Mouse (Mus musculus) forebrain, embryonic 13.5 days (tissue): ENCODE measurements around the gene Ppp1r16b. TPM values are rescaled to one million over a fixed set of nuclear protein-coding genes. Genes with fewer than 3 reads are reported as not detected.
A peak's percentile ranks its signal among the peaks of the same experiment; 100 is the strongest.

Experiments
- ATAC-seq: fragments of 200-750 bp; cut with Nextera tagmentation; 2 replicates; pipeline ENCODE4 v1.8.0; 2017
- H3K27ac ChIP-seq: fragments of 300-500 bp; sonication (generic); 2 replicates; pipeline ENCODE4 v1.5.1; 2015; ENCODE audit warnings: inconsistent platforms, mild to moderate bottlenecking, moderate library complexity
- H3K27me3 ChIP-seq: fragments of 300-500 bp; sonication (generic); 2 replicates; pipeline ENCODE4 v1.6.1; 2015; ENCODE audit warnings: mild to moderate bottlenecking, inconsistent platforms
- H3K36me3 ChIP-seq: fragments of 300-500 bp; sonication (generic); 2 replicates; pipeline ENCODE4 v1.6.1; 2015; ENCODE audit warnings: mild to moderate bottlenecking, inconsistent platforms; ENCODE audit not compliant: poor library complexity, severe bottlenecking
- H3K4me1 ChIP-seq: fragments of 300-500 bp; sonication (generic); 2 replicates; pipeline ENCODE4 v1.6.1; 2015; ENCODE audit warnings: inconsistent platforms
- H3K4me2 ChIP-seq: fragments of 300-500 bp; sonication (generic); 2 replicates; pipeline ENCODE4 v1.6.1; 2015; ENCODE audit warnings: inconsistent platforms, mild to moderate bottlenecking, moderate library complexity
- H3K4me3 ChIP-seq: fragments of 300-500 bp; sonication (generic); 2 replicates; pipeline ENCODE4 v1.5.1; 2015; ENCODE audit warnings: mild to moderate bottlenecking, inconsistent platforms
- H3K9ac ChIP-seq: fragments of 300-500 bp; sonication (generic); 2 replicates; pipeline ENCODE4 v1.6.1; 2015; ENCODE audit warnings: mild to moderate bottlenecking, inconsistent platforms
- H3K9me3 ChIP-seq: fragments of 300-500 bp; sonication (generic); replicated peaks from 2 replicates; pipeline ENCODE4 v1.6.1; 2016; ENCODE audit warnings: inconsistent platforms
- WGBS: fragments of 180-500 bp; shearing (Covaris S2); methylation state at CpG from one replicate; pipeline ENCODE4 v1.1.7; 2015; 5-methylcytosine and 5-hydroxymethylcytosine counted together
- polyA plus RNA-seq: library from polyadenylated mRNA; unstranded; fragments of >200 nt; fragmentation: Nextera tagmentation; extraction: Ambion mirVana; gene quantifications from 2 replicates; pipeline ENCODE4 v1.2.1, GENCODE M21; 2015

The Ppp1r16b gene
- polyA plus RNA-seq = 7.8 and 8.4 TPM in 2 replicates

DNA sequence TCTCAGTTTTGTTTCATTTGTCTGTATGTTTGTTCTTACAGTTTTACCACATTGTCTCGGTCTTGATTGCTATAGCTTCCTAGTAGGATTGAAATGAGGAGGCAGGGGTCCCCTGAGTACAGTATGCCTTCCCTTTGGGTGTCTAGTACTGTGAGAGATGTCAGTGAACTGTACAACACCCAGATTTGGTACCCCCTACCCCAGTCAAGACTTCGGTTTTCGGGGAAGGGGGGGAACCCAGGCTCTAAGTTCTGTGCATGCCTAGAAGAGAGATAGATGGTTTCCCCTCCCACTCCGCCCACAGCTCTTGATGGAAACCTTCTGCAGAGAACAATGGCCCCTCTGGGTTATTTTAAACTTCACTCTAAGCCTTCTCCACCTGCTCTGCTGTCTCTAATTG lies at the start of gene Ppp1r16b:
Ppp1r16b (plus strand) TSS at position 301 of the 400 bp plus-strand sequence.
- Histone ChIP-seq H3K4me2 (no peak within 1 kb of the TSS), H3K4me1 (peaks cover 26% of the 10 kb centered on the region), H3K27me3 (peaks cover 45% of the 10 kb centered on the region), H3K36me3 (no peaks in the 10 kb centered on the region), H3K9ac (no peak within 1 kb of the TSS), H3K9me3 (no peaks in the 10 kb centered on the region), H3K27ac (no peak within 1 kb of the TSS), H3K4me3 (no peak within 1 kb of the TSS)
- ATAC-seq = no peak
- WGBS = 72% methylated on average over 4 of the region's 4 CpGs

GRCm38 (mm10) chr2:158615702-158616101 lies 49.5 kb upstream of the Ppp1r16b start:
- peaks cover 36% of the 10 kb centered on the region for H3K4me1 ChIP-seq
- H3K27ac ChIP-seq = peak overlapping the region; percentile 55
- no peaks in the 10 kb centered on the region for H3K9me3 ChIP-seq
- H3K4me2 ChIP-seq = peak overlapping the region; percentile 64
- ATAC-seq = no peak
- 2% methylated on average over 13 of the region's 13 CpGs for WGBS
- peaks cover 7% of the 10 kb centered on the region; the same call in 1 of the 2 replicates for H3K36me3 ChIP-seq
- H3K9ac ChIP-seq = peak overlapping the region; percentile 85
- H3K4me3 ChIP-seq = peak overlapping the region; percentile 54
- H3K27me3 ChIP-seq = peaks cover 94% of the 10 kb centered on the region

- peaks cover 7% of the 10 kb centered on the region; the same call in 1 of the 2 replicates for H3K36me3 ChIP-seq
Observed at GRCm38 (mm10) chr2:158616296-158616695, 48.9 kb upstream of the Ppp1r16b start.

DNA sequence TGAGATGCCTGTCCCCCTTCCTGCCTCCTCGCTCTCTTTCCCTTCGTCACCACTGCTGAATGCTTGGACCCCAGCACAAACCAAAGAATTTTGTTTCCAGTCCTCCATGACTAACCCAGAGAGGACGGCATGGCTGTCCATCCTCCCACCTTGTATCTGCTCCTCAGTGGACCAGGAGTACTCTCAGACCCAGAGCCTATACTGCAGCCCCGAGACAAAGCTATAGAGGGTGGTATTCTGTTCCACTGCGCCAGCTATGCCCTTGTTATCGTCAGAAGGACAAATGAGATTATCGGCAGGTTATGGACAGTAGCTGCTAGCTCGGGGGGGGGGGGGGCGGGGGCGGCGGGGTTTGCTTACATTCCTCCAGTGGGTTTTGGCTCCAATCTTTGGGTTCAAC lies 48.4 kb upstream of the Ppp1r16b start:
- peaks cover 7% of the 10 kb centered on the region; the same call in 1 of the 2 replicates for H3K36me3 ChIP-seq
- ATAC-seq = no peak
- peak overlapping the region; percentile 54 for H3K4me3 ChIP-seq
- peak overlapping the region; percentile 43 for H3K9ac ChIP-seq
- peaks cover 31% of the 10 kb centered on the region for H3K4me1 ChIP-seq
- peaks cover 94% of the 10 kb centered on the region for H3K27me3 ChIP-seq
- no peaks in the 10 kb centered on the region for H3K9me3 ChIP-seq
- 9% methylated on average over 11 of the region's 11 CpGs for WGBS
- peak overlapping the region; percentile 55 for H3K27ac ChIP-seq
- H3K4me2 ChIP-seq = peak overlapping the region; percentile 64

More at GRCm38 (mm10) chr2:158616296-158616695, 48.9 kb upstream of the Ppp1r16b start:
- H3K27ac ChIP-seq = peak overlapping the region; percentile 55
- peaks cover 94% of the 10 kb centered on the region for H3K27me3 ChIP-seq
- H3K4me2 ChIP-seq = peak overlapping the region; percentile 64
- 1% methylated on average over 12 of the region's 12 CpGs for WGBS
- H3K9me3 ChIP-seq = no peaks in the 10 kb centered on the region
- peak overlapping the region; percentile 85 for H3K9ac ChIP-seq
- ATAC-seq = peak; percentile 79
- H3K4me1 ChIP-seq = peaks cover 31% of the 10 kb centered on the region
- peak overlapping the region; percentile 54 for H3K4me3 ChIP-seq

DNA sequence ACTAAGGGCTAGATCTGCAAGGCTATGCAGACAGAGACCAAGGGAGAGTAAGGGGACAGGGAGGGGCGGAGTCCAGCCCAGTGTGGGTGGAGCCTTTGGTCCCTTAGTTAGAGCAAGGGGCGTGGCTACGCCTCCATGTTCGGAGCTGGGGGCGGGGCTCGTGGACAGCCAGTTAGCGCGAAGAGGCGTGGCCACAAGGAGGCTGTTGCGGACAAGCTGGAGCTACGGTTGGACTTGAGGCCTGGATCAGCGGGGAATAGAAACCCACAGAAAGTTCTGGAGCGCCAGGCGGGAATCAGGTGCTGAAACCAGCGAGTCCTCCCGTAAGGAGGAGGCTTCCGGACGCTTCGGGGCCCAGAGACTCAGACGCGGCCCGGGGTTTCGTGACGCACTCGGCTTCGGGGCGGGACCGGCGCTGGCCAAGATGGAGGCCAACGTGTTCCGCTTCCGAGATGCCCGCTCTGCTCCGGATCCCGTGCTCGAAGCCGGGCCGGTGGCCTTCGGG lies 40.4 kb upstream of the Ppp1r16b start, which contains the start of gene Actr5:
Actr5 (plus strand) TSS at position 171 of the 505 bp plus-strand sequence.
- peaks cover 20% of the 10 kb centered on the region for H3K27me3 ChIP-seq
- ATAC-seq = peak; percentile 93
- H3K4me1 ChIP-seq = peaks cover 23% of the 10 kb centered on the region
- H3K4me3 ChIP-seq = peak within 1 kb of the TSS; percentile 83
- H3K4me2 ChIP-seq = peak within 1 kb of the TSS; percentile 86
- under 1% methylated on average over 28 of the region's 39 CpGs for WGBS
- peak within 1 kb of the TSS; percentile 92 for H3K9ac ChIP-seq
- H3K36me3 ChIP-seq = peaks cover 20% of the 10 kb centered on the region
- H3K9me3 ChIP-seq = no peaks in the 10 kb centered on the region
- H3K27ac ChIP-seq = peak within 1 kb of the TSS; percentile 89

DNA sequence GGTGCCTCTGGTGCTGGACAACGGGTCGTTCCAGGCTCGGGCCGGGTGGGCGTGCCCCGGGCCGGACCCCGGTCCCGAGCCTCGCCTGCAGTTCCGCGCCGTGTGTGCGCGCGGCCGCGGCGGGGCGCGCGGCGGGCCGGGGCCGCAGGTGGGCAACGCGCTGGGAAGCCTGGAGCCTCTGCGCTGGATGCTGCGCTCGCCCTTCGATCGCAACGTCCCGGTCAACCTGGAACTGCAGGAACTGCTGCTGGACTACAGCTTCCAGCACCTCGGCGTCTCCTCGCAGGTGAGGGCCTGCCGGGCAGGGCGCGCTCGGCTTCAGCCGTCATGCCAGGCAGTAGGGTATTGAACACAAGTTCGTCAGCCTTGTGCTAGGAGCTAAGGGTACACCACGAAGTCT lies 40.0 kb upstream of the Ppp1r16b start:
- ATAC-seq = peak; percentile 67

GRCm38 (mm10) chr2:158625697-158626096 lies 39.5 kb upstream of the Ppp1r16b start:
- Histone ChIP-seq H3K9me3 (no peaks in the 10 kb centered on the region), H3K4me1 (peaks cover 23% of the 10 kb centered on the region), H3K9ac (peak overlapping the region; percentile 92), H3K27me3 (peaks cover 16% of the 10 kb centered on the region), H3K27ac (peak overlapping the region; percentile 89; the same call in 1 of the 2 replicates), H3K4me3 (peak overlapping the region; percentile 83), H3K36me3 (peaks cover 29% of the 10 kb centered on the region), H3K4me2 (peak overlapping the region; percentile 86)
- 40% methylated on average over 8 of the region's 8 CpGs for WGBS
- no peak for ATAC-seq

More for the DNA sequence above, 40.0 kb upstream of the Ppp1r16b start:
- peaks cover 25% of the 10 kb centered on the region for H3K36me3 ChIP-seq
- H3K27ac ChIP-seq = peak overlapping the region; percentile 89
- 0% methylated on average over 43 of the region's 44 CpGs for WGBS
- H3K27me3 ChIP-seq = peaks cover 20% of the 10 kb centered on the region
- peak overlapping the region; percentile 83 for H3K4me3 ChIP-seq
- peaks cover 23% of the 10 kb centered on the region for H3K4me1 ChIP-seq
- peak overlapping the region; percentile 92 for H3K9ac ChIP-seq
- H3K9me3 ChIP-seq = no peaks in the 10 kb centered on the region
- peak overlapping the region; percentile 86 for H3K4me2 ChIP-seq

DNA sequence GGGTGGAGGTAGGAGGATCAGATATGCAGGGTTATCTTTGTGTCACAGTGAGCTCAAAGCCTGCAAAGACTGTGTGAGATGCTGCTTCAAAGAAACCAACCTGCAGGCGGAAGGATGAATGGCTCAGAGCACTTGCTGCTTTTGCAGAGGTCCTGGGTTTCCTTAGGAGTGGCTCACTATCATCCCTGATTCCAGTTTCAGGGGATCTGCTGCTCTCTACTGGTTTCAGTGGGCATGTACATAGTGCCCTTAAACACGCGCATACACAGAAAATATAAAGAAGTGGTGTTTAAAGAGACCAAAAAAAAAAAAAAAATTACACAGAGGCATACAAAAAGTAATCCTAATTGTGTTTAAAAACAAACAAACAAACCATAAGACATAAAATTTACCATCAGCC lies 36.3 kb upstream of the Ppp1r16b start:
- no peaks in the 10 kb centered on the region for H3K27me3 ChIP-seq
- H3K36me3 ChIP-seq = peaks cover 61% of the 10 kb centered on the region
- H3K9me3 ChIP-seq = no peaks in the 10 kb centered on the region
- no peak for ATAC-seq
- peaks cover 23% of the 10 kb centered on the region for H3K4me1 ChIP-seq
- WGBS = 79% methylated on average over 3 of the region's 3 CpGs
- H3K4me3 ChIP-seq = no peak overlapping the region
- H3K27ac ChIP-seq = no peak overlapping the region
- no peak overlapping the region for H3K4me2 ChIP-seq
- H3K9ac ChIP-seq = no peak overlapping the region

DNA sequence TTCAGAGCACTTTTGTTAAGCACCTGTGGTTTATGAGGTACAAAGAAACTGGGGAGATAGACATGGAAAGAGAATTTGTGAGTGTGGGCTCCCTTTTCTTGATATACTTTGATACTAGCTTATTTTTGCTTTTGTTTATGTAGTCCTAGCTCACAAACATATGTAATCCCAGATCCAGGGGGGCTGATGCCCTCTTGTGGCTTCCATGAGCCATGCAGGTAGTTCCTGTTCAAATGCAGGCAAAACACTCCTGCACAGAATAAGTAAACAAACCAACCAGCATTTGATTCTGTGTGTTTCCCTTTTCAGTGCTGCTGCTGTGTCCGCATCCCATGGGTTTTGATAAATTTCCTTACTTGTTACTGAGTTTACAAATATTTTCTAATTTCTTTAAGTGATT lies 35.8 kb upstream of the Ppp1r16b start:
- Histone ChIP-seq H3K4me3 (no peak overlapping the region), H3K4me1 (peaks cover 23% of the 10 kb centered on the region), H3K27me3 (no peaks in the 10 kb centered on the region), H3K27ac (no peak overlapping the region), H3K9me3 (no peaks in the 10 kb centered on the region), H3K36me3 (peaks cover 64% of the 10 kb centered on the region), H3K9ac (no peak overlapping the region), H3K4me2 (no peak overlapping the region)
- no peak for ATAC-seq
- 74% methylated on average over 1 of the region's 1 CpGs for WGBS

DNA sequence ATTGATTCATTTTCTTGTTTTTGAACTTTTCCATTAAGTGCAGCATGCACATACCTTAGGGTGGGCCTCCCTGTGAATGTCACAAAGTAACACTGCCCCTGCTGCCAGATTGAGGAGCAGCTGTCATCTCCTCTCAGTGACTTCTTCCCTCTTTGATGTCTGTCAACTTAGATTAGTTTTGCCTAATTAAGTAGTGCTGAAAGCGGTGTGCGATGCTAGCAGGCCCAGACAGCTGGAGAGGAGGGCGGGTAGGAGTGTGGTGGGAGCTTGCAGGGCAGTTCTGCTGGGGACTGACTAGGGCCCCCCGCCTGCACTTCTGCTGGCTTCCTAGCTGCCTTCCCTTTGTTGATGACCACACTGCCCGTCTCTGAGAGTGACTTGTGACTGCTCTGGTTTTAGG lies 33.3 kb upstream of the Ppp1r16b start:
- no peak overlapping the region for H3K4me3 ChIP-seq
- peaks cover 89% of the 10 kb centered on the region for H3K36me3 ChIP-seq
- no peaks in the 10 kb centered on the region for H3K9me3 ChIP-seq
- H3K27ac ChIP-seq = no peak overlapping the region
- no peak overlapping the region for H3K9ac ChIP-seq
- WGBS = 76% methylated on average over 5 of the region's 5 CpGs
- no peak for ATAC-seq
- peaks cover 6% of the 10 kb centered on the region for H3K4me1 ChIP-seq
- H3K4me2 ChIP-seq = no peak overlapping the region
- H3K27me3 ChIP-seq = no peaks in the 10 kb centered on the region

GRCm38 (mm10) chr2:158641869-158642268 lies 23.3 kb upstream of the Ppp1r16b start:
- no peak overlapping the region for H3K4me2 ChIP-seq
- no peaks in the 10 kb centered on the region for H3K27me3 ChIP-seq
- H3K4me1 ChIP-seq = no peaks in the 10 kb centered on the region
- peaks cover 44% of the 10 kb centered on the region for H3K36me3 ChIP-seq
- H3K27ac ChIP-seq = no peak overlapping the region
- peak; percentile 70 for ATAC-seq
- H3K4me3 ChIP-seq = no peak overlapping the region
- H3K9me3 ChIP-seq = no peaks in the 10 kb centered on the region
- H3K9ac ChIP-seq = no peak overlapping the region
- 17% methylated on average over 2 of the region's 2 CpGs for WGBS

DNA sequence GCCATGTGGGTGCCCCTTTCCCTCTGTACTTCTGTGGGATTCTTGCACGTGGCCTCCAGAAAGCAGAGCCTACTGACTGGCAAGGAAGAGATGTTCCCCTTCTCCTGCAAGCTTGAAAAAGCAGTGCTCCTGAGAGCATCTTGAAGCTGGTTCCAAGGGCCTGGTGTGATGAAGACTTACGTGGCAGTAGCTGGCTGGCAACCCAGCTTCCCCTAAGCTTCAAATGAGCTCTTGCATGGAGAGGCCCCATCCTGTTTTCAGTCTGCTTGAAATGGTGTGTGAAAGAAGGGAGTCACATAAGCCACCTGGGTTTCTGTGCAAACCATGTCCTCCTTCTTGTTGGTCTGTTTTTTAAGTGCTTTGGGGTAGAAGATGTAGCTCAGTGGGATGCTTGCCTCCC lies 22.6 kb upstream of the Ppp1r16b start:
- WGBS = 85% methylated on average over 2 of the region's 2 CpGs
- H3K27ac ChIP-seq = no peak overlapping the region
- no peaks in the 10 kb centered on the region for H3K4me1 ChIP-seq
- H3K4me3 ChIP-seq = no peak overlapping the region
- no peak overlapping the region for H3K4me2 ChIP-seq
- H3K9ac ChIP-seq = no peak overlapping the region
- H3K36me3 ChIP-seq = peaks cover 37% of the 10 kb centered on the region
- ATAC-seq = no peak
- H3K27me3 ChIP-seq = no peaks in the 10 kb centered on the region
- H3K9me3 ChIP-seq = no peaks in the 10 kb centered on the region

- Histone ChIP-seq H3K9me3 (no peaks in the 10 kb centered on the region), H3K9ac (no peak overlapping the region), H3K27me3 (no peaks in the 10 kb centered on the region), H3K4me3 (no peak overlapping the region), H3K4me1 (no peaks in the 10 kb centered on the region), H3K27ac (no peak overlapping the region), H3K4me2 (no peak overlapping the region), H3K36me3 (peaks cover 25% of the 10 kb centered on the region)
- no peak for ATAC-seq
- 88% methylated on average over 3 of the region's 3 CpGs for WGBS
Observed at GRCm38 (mm10) chr2:158643791-158644190, 21.4 kb upstream of the Ppp1r16b start.
